Mouse (Mus musculus) CD4-positive, CD25-positive, alpha-beta regulatory T cell, adult 2 months (primary cell): Measurements from ENCODE around the gene Ssbp4.

Source experiments
- DNase-seq: peaks from one replicate; pipeline ENCODE4 v3.0.0-alpha.2; 2012; ENCODE audit warnings: low read depth, low spot score

Gene Ssbp4

DNA sequence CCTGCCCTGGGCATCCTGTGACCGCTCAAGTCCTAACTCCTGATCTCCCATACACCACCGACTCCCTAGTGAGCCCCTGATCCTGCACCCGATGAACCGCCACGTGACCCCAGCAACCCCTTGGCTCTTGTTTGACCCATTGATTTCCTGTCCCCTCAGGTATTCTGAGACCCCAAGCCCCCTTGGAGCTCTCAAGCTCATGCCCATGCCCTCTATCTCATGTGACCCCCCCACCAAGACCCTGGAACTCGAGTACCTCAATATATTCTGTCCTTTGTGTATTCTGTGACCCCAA, 1.1 kb downstream of the Ssbp4 start:
- DNase-seq = peak; percentile 35

DNA sequence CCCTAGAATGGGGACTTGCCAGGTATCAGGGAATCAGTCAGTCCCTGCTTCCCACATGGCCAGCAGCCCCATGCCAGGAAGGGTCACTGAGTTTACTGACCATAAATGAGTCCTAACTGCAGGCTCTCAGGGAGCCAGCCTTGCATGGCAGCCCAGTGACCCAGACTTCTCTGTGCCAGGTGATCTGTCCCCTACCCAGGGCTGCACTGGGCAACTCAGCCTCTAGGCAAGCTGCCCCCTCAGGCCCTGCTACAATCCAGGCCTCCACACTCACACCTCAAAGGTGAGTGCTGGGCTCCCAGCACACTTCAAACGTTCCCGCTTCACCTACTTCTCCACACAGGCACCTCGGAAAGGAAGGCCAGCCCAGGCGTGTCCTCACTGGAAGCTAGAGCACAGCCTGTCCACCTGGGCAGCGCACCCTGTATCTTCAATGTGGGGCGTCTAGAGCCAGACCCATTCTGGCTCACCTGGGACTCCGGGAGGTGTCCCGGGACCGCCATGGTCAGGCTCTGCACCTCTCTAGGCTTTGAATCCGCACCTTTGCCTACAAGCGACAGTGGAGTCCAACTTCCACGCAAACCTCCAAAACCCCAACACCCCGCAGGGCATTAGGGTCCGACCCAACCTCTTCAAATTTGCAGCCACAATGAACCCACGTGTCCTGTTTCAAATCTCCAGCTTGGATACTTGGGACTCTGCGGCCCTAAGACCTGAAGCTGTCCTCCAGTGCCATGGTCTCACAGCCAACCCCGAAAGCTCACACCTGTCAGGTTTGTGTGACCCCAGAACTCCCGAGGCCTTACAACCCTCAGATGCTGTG, 1.7 kb downstream of the Ssbp4 start:
- DNase-seq = no peak

DNA sequence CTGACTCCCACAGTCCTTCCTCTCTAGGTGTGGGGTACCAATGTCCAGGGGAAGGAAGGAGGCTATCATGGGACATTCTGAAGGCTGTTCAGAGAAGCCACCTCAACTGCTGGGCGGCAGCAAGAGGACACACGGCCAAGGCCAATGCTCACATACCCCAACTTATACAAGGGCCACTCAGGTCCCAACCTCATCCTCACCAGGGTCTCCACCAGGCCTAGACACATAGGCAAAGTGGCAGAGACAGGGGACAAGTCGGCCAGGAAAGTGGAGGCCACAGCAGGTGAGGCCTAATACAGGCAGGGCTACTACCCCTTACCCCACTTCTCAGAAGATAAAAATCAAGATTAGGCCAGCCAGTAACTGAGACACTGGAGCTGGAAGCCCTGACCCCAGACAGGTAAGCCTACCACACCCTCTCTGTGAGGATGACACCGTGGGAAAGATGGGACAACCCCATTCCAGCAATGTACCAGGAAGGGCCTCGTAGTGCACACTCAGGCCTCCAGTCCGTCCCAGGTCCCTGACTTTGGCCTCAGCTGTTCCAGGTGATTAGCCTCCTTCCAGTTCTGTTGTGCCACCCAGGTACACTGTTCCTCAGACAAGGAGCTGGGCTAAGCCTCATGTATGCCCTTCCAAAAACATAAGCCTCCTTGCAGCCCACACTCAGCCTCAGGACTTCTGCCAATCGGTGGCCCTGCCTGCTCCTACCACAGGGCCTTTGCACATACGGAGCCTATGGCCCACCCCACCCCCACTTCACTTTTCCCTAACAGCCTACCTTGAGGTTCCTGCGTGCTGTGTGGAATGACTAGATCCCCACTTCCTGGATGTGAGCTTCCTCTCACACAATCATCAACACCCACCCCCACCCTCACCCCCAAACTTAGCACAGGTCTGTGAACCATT, 2.5 kb downstream of the Ssbp4 start:
- peak; percentile 28 for DNase-seq

DNA sequence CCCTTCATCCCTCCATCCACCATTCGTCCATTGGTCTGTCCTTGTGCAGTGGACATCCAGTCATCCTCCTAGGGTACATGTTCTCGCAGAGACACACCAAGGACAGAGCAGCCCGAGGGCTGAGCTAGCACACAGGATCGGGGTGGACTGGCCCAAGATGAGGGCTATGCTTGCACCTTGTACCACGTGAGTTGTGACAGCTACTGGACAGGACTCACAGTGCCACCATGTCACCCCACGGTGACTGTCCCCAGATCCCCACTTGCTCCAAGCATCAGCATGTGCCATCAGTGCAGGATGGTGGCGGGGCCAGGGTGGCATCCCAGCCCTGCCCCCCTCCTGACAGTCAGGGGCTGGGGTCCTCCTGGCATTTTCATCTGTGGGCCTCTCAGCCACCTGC, 4.1 kb downstream of the Ssbp4 start:
- no peak for DNase-seq

DNA sequence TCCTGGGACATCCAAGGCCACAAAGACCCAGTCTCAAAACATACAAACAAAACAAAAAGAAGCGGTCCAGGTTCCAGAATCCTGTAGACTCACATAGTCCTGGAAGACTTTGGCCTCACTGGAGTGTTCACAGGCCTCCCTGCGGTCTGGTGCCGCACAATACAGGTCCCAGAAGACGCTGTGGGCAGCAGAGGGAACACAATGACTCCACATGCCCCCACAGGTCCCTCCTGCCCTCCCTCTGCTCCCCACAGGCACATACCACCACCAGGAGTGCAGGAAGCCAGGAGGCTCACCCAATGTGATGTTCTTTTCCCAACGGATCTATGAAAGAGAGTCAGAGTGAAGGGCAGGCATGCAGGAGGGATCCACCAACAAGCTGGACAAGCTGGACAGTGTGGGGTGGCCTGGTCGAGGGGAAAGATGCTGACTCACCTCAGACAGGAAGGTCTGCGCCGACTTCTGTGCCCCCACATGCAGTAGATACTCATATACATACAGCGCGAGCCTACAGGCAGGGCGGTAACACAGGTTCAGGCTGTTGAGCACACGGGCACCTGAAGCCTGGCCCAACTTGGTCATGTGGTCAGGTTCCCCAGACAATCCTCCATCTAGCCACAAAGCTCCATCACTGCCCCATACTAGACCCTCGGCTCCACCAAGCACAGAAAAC, 6.4 kb downstream of the Ssbp4 start:
- DNase-seq = no peak

DNA sequence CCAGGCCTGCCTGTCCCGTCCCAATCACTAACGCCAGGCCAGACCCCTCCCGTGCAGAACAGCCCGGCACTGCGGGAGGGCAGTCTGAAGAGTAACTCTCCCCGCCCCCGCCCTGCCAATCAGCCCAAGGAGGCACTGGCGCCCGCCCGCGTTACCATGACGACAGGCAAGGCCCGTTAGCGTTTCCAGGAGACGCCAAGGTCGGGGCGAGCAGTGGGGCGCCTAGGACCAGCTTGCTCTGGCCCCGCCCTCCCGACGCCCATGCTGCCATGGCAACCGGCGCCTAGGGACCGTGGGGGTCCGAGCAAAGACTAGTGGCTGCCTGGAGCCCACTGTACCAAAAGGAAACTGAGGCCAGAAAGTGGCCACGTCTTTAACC, 7.4 kb downstream of the Ssbp4 start:
- DNase-seq = peak; percentile 90

DNA sequence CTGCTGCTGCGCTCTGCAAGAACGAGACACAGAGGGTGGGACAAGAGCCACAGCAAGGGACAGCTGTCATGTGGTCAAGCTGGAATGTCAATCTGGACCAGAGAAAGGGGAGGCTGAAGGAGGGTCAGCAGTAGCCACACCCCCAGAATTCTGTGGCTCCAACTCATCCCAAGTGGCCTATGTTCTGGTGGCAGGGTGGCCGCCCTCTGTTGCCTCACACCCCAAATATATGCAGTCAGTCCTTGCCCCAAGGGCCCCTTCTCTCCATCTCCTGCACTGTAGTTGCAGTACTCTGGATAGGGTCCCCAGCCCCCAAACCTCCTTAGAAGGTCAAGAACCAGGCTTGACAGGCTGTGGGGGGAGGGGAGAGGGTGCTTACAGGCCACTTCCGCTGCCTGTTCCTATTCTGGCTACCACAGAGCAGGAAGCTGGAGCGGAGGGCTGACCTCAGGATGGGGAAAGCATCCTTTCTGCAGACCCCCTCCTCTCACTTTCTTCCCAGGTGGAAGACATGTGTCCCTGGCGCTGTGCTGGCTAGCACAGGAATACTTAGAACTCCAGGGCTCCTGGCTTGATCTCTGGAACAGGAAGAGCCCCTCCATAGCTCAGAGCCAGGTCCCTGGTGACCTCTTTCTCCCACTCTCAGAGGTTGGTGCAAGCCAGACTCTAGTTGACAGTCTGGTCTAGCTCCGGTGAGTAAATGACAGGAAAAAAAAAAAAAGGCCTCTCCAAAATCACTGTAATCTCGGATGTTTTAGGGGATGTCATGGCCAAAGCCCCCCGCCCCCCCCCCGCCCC, 8.0 kb downstream of the Ssbp4 start:
- no peak for DNase-seq

DNA sequence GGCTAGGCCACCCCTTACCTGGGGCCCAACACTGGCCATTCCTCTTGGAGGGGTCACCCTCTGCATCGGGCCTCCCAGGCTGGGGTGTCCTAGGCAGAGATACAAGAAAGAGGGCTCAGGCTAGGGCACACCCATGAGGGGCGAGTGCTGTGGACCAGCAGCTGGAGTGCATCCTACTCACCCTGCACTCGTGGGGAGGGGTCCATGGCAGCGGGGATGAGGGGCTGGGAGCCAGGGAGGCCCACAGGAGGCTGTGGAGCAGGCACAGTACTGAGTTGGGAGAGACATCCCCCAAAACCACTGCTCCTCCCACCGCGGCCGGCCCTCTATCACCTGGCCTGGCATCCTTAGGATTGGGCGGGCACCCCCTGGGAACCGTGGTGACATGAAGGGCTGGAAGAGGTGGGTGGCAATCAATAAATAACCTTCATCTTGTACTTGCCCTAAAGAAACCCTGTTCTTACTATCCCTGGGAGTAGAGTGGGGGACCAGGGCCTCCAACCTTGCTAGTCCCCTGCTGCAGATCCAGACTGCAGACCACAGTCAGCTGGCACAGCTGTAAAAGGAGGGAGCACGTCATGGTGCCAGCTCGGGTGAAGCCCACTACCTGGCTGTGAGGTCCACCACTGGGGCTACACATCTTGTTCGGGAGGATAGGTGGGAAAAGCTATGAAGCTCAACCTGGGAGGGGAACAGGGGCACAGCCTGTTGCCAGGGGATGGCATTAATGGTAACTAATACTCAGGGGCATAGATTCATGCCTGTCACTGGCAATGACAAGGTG, 9.0 kb downstream of the Ssbp4 start:
- DNase-seq = no peak

DNA sequence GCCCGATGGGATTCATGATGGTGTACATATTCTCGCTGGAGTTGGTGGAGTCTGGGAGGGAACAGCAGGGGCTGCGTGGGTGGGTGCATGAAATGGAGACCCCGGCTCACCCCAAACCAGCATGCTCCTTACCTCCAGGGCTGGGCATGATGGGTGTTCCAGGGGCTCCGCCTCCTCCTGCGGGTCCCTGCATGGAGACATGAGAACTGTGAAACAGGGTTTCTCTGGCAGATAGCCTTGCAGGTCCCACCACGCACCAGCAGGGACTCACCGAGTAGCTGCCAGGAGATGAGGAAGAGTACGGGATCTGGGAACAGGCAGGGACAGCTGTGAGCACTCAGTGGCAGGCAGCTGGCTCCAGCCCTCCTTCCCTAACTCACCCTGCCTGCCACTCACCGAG, 9.9 kb downstream of the Ssbp4 start:
- no peak for DNase-seq

DNA sequence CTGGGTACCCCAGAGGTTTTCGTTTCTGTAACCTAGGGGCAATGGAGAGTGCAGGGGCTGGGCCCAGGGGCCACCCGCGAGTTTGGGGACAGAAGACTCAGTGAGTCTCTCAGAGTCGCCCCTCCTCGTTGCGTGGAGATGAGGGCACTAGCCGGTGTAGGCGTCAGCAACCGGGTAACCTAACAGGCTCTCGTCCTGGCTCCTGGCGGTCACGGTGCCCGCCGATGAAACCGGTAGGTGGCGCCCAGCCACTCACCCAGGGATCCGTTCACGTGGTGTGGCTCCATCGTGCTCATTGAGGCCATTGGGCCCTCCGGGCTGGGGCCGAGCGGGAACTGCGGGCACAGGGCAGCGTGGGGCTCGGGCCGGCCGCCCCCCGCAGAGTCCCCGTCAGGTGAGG, 10.4 kb downstream of the Ssbp4 start:
- no peak for DNase-seq

DNA sequence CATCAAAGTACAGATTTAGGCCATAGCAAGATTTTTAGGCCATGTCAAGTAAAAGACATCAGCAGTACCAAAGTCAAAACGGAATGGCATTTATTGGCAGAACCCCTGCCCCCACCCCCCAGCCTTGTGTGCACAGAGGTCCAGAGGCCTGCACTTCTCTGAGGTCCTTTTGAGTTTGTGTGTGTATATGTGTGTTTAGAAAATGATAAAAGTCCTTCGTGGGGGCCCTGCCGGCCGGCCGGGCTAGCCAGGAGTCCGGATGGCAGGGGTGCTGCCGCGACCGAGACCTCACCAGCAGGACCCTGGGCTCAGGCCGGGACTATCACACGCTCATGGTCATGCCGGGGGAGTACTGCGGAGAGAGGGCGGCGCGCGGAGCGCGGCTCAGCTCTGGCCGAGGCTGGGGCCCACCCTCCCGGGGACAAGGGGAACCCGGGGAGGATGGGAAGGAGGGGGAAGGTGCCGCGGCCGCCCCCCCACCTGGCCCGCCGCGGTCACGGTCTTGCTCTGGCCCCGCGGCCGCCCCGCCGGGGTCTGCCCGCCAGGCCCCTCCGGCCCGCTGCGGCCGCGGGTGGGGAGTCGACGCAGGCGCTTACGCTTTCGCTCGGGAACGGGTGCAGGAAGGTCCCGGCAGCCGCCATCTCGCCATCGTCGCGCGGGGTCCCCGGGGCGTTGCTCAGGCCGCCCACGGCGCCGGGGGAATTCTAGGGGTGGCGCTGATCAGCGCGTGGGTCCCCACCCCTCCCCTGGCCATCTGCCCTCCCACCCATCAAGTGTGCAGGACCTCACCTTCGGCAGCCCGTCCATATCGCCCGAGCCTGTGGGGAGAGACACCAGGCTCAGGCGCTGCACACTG, 11.0 kb downstream of the Ssbp4 start:
- DNase-seq = no peak

DNA sequence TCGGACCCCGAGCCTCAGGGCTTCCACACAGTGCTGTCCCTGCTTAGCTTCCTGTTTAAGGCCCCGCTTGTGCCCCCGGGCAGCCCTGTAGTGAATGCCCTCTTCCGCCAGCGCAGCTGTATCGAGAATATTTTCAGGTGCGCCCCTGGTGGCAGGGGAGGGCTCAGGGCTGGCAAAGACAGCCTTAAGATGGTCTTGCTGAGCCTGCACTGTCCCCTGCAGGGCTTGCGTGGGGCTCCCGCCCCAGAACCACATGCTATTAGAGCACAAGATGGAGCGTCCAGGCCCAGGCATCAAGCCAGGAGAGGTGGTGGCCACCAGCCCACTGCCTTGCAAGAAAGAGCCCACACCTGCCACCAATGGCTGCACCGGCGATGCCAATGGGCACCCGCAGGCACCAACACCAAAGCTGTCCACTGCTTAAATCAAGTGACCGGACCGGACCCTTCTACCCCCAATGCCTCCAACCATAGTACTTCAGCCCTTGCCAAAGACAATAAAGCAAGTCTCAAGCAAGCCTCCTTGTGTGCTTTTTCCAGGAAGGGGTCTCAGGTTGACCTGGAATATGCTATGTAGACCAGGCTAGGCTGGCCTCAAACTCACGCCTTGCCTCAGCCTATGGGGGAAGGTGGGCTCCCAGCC, 11.8 kb downstream of the Ssbp4 start:
- DNase-seq = no peak

DNA sequence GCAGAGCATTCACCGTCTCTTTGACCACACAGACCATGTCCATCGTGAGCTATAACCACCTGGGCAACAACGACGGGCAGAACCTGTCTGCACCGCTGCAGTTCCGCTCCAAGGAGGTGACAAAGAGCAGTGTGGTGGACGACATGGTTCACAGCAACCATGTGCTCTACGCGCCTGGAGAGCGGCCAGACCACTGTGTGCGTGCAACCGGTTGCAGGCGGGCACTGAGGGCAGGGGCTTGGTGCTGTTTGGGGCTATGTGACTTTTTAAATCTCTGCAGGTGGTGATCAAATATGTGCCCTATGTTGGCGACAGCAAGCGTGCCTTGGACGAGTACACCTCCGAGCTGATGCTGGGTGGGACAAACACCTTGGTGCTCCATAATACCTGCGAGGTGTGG, 12.5 kb downstream of the Ssbp4 start:
- no peak for DNase-seq

DNA sequence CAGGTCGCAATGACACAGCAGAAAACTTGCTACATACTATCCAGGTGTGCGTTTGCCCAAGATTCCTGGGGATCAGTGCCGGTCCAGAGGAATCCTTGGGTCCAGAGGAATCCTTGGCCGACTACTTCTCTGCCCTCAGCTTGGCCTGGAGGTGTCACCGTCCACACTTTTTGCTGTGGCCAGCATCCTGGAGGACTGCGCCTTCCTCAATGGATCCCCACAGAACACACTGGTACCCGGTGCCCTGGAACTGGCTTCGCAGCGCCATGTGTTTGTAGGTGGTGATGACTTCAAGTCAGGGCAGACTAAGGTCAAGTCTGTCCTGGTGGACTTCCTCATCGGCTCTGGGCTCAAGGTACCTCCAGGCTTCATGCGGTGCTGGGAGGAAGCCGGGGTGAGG, 12.9 kb downstream of the Ssbp4 start:
- no peak for DNase-seq

DNA sequence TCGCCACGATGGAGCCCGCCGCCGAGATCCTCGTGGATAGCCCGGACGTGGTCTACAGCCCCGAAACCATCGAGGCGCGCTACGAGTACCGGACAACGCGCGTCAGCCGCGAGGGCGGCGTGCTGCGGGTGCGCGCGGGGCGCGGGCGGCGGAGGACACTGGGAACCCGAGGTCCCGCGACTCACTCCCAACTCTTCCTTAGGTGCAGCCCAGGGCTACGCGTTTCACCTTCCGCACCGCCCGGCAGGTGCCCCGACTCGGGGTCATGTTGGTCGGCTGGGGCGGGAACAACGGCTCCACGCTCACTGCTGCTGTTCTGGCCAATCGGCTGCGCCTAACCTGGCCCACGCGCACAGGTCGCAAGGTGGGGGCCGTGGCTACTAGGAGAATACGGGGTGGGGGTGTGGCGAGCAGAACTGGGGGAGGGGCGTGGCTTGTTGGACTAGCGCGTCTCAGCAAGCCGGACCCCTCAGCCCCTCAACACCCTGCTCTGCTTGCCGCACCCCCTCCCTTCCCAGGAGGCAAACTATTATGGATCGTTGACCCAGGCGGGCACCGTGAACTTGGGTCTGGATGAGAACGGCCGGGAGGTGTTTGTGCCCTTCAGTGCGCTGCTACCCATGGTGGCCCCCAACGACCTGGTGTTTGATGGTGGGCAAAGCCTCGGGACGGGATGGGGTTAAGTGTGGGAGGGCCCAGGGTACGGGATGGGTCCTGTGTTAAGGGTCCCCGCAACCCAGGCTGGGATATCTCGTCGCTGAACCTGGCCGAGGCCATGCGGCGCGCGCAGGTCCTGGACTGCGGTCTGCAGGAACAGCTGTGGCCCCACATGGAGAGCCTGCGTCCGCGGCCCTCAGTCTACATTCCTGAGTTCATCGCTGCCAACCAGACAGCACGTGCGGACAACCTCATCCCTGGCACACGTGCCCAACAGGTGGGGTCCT, 13.8 kb downstream of the Ssbp4 start:
- peak; percentile 66 for DNase-seq

DNA sequence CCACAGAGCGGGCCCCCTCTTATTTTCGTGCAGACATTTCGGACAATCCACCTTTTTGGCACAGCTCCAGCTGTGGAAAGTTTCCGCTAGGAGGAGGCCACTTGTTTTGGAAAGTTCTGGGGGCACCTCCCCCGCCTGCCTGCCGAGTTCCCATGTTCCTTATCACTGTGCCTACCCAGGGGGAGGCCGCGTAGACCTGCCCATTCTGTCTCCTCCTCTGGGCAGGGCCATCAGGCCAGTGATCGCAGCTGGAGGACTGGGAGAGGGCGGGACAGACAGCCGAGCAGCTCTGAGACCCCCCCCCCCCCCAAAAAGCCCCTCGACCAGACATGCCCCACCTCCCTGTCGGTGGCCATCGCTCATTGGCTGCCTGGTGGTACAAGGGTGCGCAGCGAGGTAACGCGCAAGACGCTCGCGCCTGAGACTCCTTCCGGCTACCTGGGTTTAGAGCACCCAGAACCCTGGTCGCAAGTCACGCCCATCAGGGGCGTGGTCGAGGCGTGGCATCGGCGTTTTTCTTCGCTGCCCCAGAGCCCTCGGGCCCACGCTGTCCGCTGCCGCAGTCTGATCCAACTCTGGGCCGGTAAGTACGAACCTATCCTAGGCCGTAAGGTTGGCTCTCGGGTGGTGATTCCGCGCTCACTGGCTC, 14.6 kb downstream of the Ssbp4 start, which contains the start of gene Isyna1:
Isyna1 (plus strand) TSS at position 413 of the 649 bp plus-strand sequence.
- peak; percentile 93 for DNase-seq

DNA sequence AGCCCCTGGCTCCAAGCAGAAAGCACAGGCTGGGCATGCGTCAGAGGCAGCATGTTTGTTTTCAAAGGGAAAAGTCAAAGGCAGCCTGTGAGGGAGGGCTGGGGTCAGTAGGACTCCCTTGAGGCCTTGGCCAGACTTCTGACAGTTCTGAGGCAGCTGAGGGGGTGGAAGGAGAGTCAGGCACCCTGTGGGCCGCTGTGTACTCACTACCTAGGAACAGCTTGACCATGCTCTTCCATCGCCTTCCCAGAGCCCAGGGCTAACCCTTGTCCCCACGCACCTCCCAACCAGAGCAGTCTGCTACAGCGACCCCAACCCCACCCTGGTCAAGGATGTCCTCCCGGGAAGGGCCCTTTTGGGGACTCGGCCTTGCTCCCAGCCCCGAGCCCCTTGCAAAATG, 15.5 kb downstream of the Ssbp4 start:
- DNase-seq = no peak

DNA sequence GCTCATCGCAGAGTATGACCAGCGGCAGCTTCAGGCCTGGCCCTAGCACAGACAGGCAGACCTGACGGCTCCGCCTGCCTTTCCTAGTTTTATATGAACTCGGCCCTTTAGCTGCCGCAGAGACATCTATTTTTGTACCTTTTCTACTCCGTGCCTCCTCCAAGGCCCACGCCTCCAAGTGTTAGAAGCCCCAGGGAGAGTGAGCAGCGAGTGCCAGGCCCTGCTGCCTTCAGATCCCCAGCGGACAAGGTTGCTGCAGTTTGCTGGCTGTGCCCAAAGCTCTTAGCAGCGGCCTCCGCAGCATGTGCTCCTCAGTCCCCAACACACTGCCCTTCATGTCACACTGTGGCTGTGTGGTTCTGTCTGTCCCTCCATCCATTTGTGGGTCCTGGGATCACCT, 17.1 kb downstream of the Ssbp4 start:
- no peak for DNase-seq
